Mouse (Mus musculus) gastrocnemius, postnatal 36 days (tissue): ENCODE results near the gene Slc24a4. TPM values are rescaled to one million over a fixed set of nuclear protein-coding genes. Genes with fewer than 3 reads are reported as not detected.
A peak's percentile ranks its signal among the peaks of the same experiment; 100 is the strongest.

Source experiments
- DNase-seq, 2 experiments: peaks; one replicate each; pipeline ENCODE4 v3.0.0; 2022
- intact Hi-C: fragments of 180-260 bp; cut with DNase I; formaldehyde crosslinking; loops from one replicate; pipeline ENCODE4 v1.15.1; 2025
- total RNA-seq, 2 experiments: library from RNA; stranded (reverse); gene quantifications; 2 replicates each; pipeline ENCODE4 v1.2.3; 2021

Gene Slc24a4
- total RNA-seq, 2 experiments from 2014 or later, result not detected

- DNase-seq, result peak; percentile 36 to 67
- intact Hi-C loops, result no loop called here
These were observed 155.1 kb downstream of the Slc24a4 start for GRCm38 (mm10) chr12:102283483-102284266.

GRCm38 (mm10) chr12:102284267-102284610 is 155.7 kb downstream of the Slc24a4 start:
- no peak for DNase-seq
- intact Hi-C loops, result no loop called here

- intact Hi-C loops, result no loop called here
These were observed 156.2 kb downstream of the Slc24a4 start for GRCm38 (mm10) chr12:102284618-102285159.

GRCm38 (mm10) chr12:102285318-102285717 is 156.8 kb downstream of the Slc24a4 start:
- no peak for DNase-seq
- intact Hi-C loops, result no loop called here

More at GRCm38 (mm10) chr12:102284618-102285159, 156.2 kb downstream of the Slc24a4 start:
- DNase-seq, result no peak

- no peak for DNase-seq
These were observed 157.2 kb downstream of the Slc24a4 start for GRCm38 (mm10) chr12:102285779-102286178.

GRCm38 (mm10) chr12:102286681-102287414 is 158.3 kb downstream of the Slc24a4 start:
- intact Hi-C loops, result no loop called here
- DNase-seq, result peak in 1 of 2 experiments; percentile 50

More at GRCm38 (mm10) chr12:102285779-102286178, 157.2 kb downstream of the Slc24a4 start:
- intact Hi-C loops, result no loop called here

- no peak for DNase-seq
- intact Hi-C loops, result no loop called here
These were observed 159.5 kb downstream of the Slc24a4 start for GRCm38 (mm10) chr12:102287904-102288602.

GRCm38 (mm10) chr12:102288846-102289245 is 160.3 kb downstream of the Slc24a4 start:
- intact Hi-C loops, result no loop called here
- no peak for DNase-seq

GRCm38 (mm10) chr12:102289568-102289967 is 161.0 kb downstream of the Slc24a4 start:
- intact Hi-C loops, result no loop called here
- no peak for DNase-seq

- no peak for DNase-seq
- intact Hi-C loops, result no loop called here
These were observed 162.1 kb downstream of the Slc24a4 start for GRCm38 (mm10) chr12:102290662-102291061.

GRCm38 (mm10) chr12:102291686-102292085 is 163.2 kb downstream of the Slc24a4 start:
- DNase-seq, result no peak
- intact Hi-C loops, result no loop called here

GRCm38 (mm10) chr12:102292501-102293215 is 164.1 kb downstream of the Slc24a4 start:
- intact Hi-C loops, result no loop called here

GRCm38 (mm10) chr12:102294634-102295033 is 166.1 kb downstream of the Slc24a4 start:
- no peak for DNase-seq
- intact Hi-C loops, result no loop called here

More at GRCm38 (mm10) chr12:102292501-102293215, 164.1 kb downstream of the Slc24a4 start:
- no peak for DNase-seq

- no peak for DNase-seq
- intact Hi-C loops, result no loop called here
These were observed 166.7 kb downstream of the Slc24a4 start for GRCm38 (mm10) chr12:102295230-102295629.

- intact Hi-C loops, result no loop called here
- no peak for DNase-seq
These were observed 167.1 kb downstream of the Slc24a4 start for GRCm38 (mm10) chr12:102295662-102296061.

GRCm38 (mm10) chr12:102296361-102296760 is 167.8 kb downstream of the Slc24a4 start:
- intact Hi-C loops, result no loop called here
- DNase-seq, result no peak

- DNase-seq, result no peak
- intact Hi-C loops, result no loop called here
These were observed 168.4 kb downstream of the Slc24a4 start for GRCm38 (mm10) chr12:102296967-102297366.

GRCm38 (mm10) chr12:102299209-102299608 is 170.7 kb downstream of the Slc24a4 start:
- no peak for DNase-seq
- intact Hi-C loops, result no loop called here

GRCm38 (mm10) chr12:102301585-102301984 is 173.1 kb downstream of the Slc24a4 start:
- DNase-seq, result no peak
- intact Hi-C loops, result no loop called here

GRCm38 (mm10) chr12:102302322-102302721 is 173.8 kb downstream of the Slc24a4 start:
- intact Hi-C loops, result no loop called here
- DNase-seq, result no peak
